ENCODE assay signal across 7 mouse cellular contexts in genomic region chr13:58589517-58589858, GRCm38 (mm10). TPM values are rescaled to one million over a fixed set of nuclear protein-coding genes. Genes with fewer than 3 reads are reported as not detected.
DNase-seq lines count a peak whose midpoint lies in the region; ATAC-seq and TF ChIP-seq lines count a peak whose summit lies in the region.

No protein-coding gene starts in this region.

- no peak for TF ChIP-seq POLR2A in cortical plate, adult 2 months (IDR thresholded peaks at IDR 0.05; ENCODE audit: extremely low read depth, insufficient read depth, low read length)

- H3K27ac ChIP-seq in cortical plate, adult 2 months (ENCODE audit: insufficient read depth, low read length) = no peak overlapping the region
- no peak overlapping the region for H3K27ac ChIP-seq in intestine, embryonic 16.5 days (ENCODE audit: low read length)
- H3K27ac ChIP-seq in midbrain, embryonic 13.5 days = no peak overlapping the region; the same call in 1 of the 2 replicates

- peak overlapping the region; percentile 32; the same call in 1 of the 2 replicates for H3K4me2 ChIP-seq in intestine, embryonic 16.5 days (ENCODE audit: low read depth, low read length)
- H3K4me2 ChIP-seq in midbrain, embryonic 13.5 days (replicated peaks) = peak overlapping the region; percentile 32

- peak; percentile 58; the same call in 1 of the 2 replicates for ATAC-seq in intestine, embryonic 16.5 days
- ATAC-seq in midbrain, embryonic 13.5 days = peak; percentile 67; the same call in 1 of the 2 replicates

- peak; percentile 80 for TF ChIP-seq CTCF in cortical plate, adult 2 months (IDR thresholded peaks at IDR 0.05; ENCODE audit: extremely low read depth, insufficient read depth, low read length)

- no peak overlapping the region for H3K9ac ChIP-seq in intestine, embryonic 16.5 days (ENCODE audit: low read depth, low read length)
- no peak overlapping the region for H3K9ac ChIP-seq in midbrain, embryonic 13.5 days (replicated peaks)

- DNase-seq in adrenal gland, adult 18-20 months (ENCODE audit: low spot score in 2 of 2) = peak; percentile 61 to 71
- DNase-seq in gastrocnemius, postnatal 36 days = peak; percentile 45 to 59
- DNase-seq in left cerebral cortex, postnatal 36 days (ENCODE audit: low spot score in 2 of 2) = peak; percentile 68 to 74
- peak; percentile 53 to 79 for DNase-seq in spleen, adult 18-20 months

- intact Hi-C loops in gastrocnemius, postnatal 36 days (cut with DNase I) = loop anchor here (2.0 kb wide), 1 partner anchor 301 kb away; no protein-coding TSS in a partner anchor
- intact Hi-C loops in left cerebral cortex, postnatal 36 days (cut with DNase I) = loop anchor here (10.0 kb wide), 1 partner anchor 435 kb away; the partner anchor contains the start of gene Idnk

- 3% methylated on average over 9 of the region's 9 CpGs for WGBS in intestine, embryonic 16.5 days
- WGBS in midbrain, embryonic 13.5 days = 1% methylated on average over 9 of the region's 9 CpGs

- no peaks in the 10 kb centered on the region for H3K9me3 ChIP-seq in intestine, embryonic 16.5 days (ENCODE audit: control insufficient read depth, low read length)
- no peaks in the 10 kb centered on the region for H3K9me3 ChIP-seq in midbrain, embryonic 13.5 days

- no peaks in the 10 kb centered on the region for H3K36me3 ChIP-seq in intestine, embryonic 16.5 days (ENCODE audit: control insufficient read depth, insufficient read depth, low read length)
- no peaks in the 10 kb centered on the region for H3K36me3 ChIP-seq in midbrain, embryonic 13.5 days

- H3K27me3 ChIP-seq in intestine, embryonic 16.5 days (replicated peaks; ENCODE audit: control insufficient read depth, insufficient read depth, low read length) = no peaks in the 10 kb centered on the region
- H3K27me3 ChIP-seq in midbrain, embryonic 13.5 days = no peaks in the 10 kb centered on the region

- no peak overlapping the region for H3K4me3 ChIP-seq in cortical plate, adult 2 months (ENCODE audit: insufficient read depth, low read length)
- H3K4me3 ChIP-seq in intestine, embryonic 16.5 days (ENCODE audit: low read length) = no peak overlapping the region
- H3K4me3 ChIP-seq in midbrain, embryonic 13.5 days (replicated peaks) = 0 out of 2 replicates have a peak overlapping the region, but pooled peaks have one; percentile 3

- H3K4me1 ChIP-seq in cortical plate, adult 2 months (ENCODE audit: control insufficient read depth, insufficient read depth, low read length) = no peaks in the 10 kb centered on the region
- no peaks in the 10 kb centered on the region for H3K4me1 ChIP-seq in intestine, embryonic 16.5 days (ENCODE audit: control insufficient read depth, insufficient read depth, low read length)
- peaks cover 8% of the 10 kb centered on the region for H3K4me1 ChIP-seq in midbrain, embryonic 13.5 days (replicated peaks)

RNA-seq across cellular contexts. Expression of gene Slc28a3, which starts 21.2 kb away (rescaled TPM):
- total RNA-seq in adrenal gland, adult 18-20 months (2021) = not detected
- not detected in 2 replicates for polyA plus RNA-seq in cortical plate, adult 2 months (2012; rRNA removed)
- total RNA-seq in gastrocnemius, postnatal 36 days (2021) = not detected
- polyA plus RNA-seq in intestine, embryonic 16.5 days (2015; fragmentation: Nextera tagmentation; extraction: Ambion mirVana) = 0.32 and 0.43 TPM in 2 replicates
- total RNA-seq in left cerebral cortex, postnatal 36 days (2021) = under 1 TPM in 1 of 2 experiments, not detected in 1; 0.09 TPM
- not detected in 2 replicates for polyA plus RNA-seq in midbrain, embryonic 13.5 days (2015; fragmentation: Nextera tagmentation; extraction: Ambion mirVana)
